ENCODE assay signal across 11 mouse cellular contexts in genomic region chr17:5504969-5505368, GRCm38 (mm10).
"Had no signal": no experiment of that assay in that cellular context is flagged by ENCODE, and none has a peak within 500 bp of the region (broad histone marks: within the 10 kb centered on the region; RNA-seq: fewer than 3 reads in every experiment).

No protein-coding gene starts in this region.

- H3K36me3 ChIP-seq: intestine, embryonic 15.5 days; limb, embryonic 12.5 days; lung, embryonic 15.5 days; midbrain, embryonic 13.5 days had no signal

- DNase-seq: kidney, adult 2 months; kidney, postnatal 25 days; lung, postnatal 14 days; right cerebral cortex, adult 18-20 months; thymus, postnatal 14 days had no signal

- H3K4me3 ChIP-seq: intestine, embryonic 15.5 days; limb, embryonic 12.5 days; lung, embryonic 15.5 days; midbrain, embryonic 13.5 days had no signal

- ATAC-seq: intestine, embryonic 15.5 days; midbrain, embryonic 13.5 days had no signal

- H3K4me1 ChIP-seq: intestine, embryonic 15.5 days; lung, embryonic 15.5 days; midbrain, embryonic 13.5 days had no signal

- H3K27ac ChIP-seq: intestine, embryonic 15.5 days; limb, embryonic 12.5 days; lung, embryonic 15.5 days; macrophage; midbrain, embryonic 13.5 days; stomach, postnatal 0 days had no signal

- H3K4me2 ChIP-seq: intestine, embryonic 15.5 days; limb, embryonic 12.5 days; lung, embryonic 15.5 days; midbrain, embryonic 13.5 days had no signal

- H3K27me3 ChIP-seq: intestine, embryonic 15.5 days; limb, embryonic 12.5 days; lung, embryonic 15.5 days; midbrain, embryonic 13.5 days had no signal

- H3K9me3 ChIP-seq: intestine, embryonic 15.5 days; limb, embryonic 12.5 days; lung, embryonic 15.5 days; midbrain, embryonic 13.5 days had no signal

- H3K9ac ChIP-seq: intestine, embryonic 15.5 days; limb, embryonic 12.5 days; lung, embryonic 15.5 days; midbrain, embryonic 13.5 days had no signal
